Mouse (Mus musculus) hindbrain, embryonic 11.5 days (tissue): Measurements from ENCODE around the gene Polr1b. TPM values are rescaled to one million over a fixed set of nuclear protein-coding genes. Genes with fewer than 3 reads are reported as not detected.

Experiments used
- ATAC-seq: fragments of 200-750 bp; cut with Nextera tagmentation; 2 replicates; pipeline ENCODE4 v1.8.0; 2017; ENCODE audit warnings: mild to moderate bottlenecking, moderate TSS enrichment, moderate library complexity; ENCODE audit not compliant: low FRiP score
- DNase-seq: peaks from one replicate; pipeline ENCODE4 v3.0.0-alpha.2; 2015; ENCODE audit warnings: low spot score
- H3K27ac ChIP-seq: fragments of 300-500 bp; sonication (generic); 2 replicates; pipeline ENCODE4 v1.5.1; 2014; ENCODE audit warnings: mild to moderate bottlenecking, low read depth, low read length
- H3K27me3 ChIP-seq: fragments of 300-500 bp; sonication (generic); 2 replicates; pipeline ENCODE4 v1.6.1; 2014; ENCODE audit warnings: mild to moderate bottlenecking, low read length, moderate library complexity, mixed read lengths; ENCODE audit not compliant: control insufficient read depth, insufficient read depth
- H3K36me3 ChIP-seq: fragments of 300-500 bp; sonication (generic); 2 replicates; pipeline ENCODE4 v1.6.1; 2014; ENCODE audit warnings: mild to moderate bottlenecking, low read length, moderate library complexity, mixed read lengths; ENCODE audit not compliant: control insufficient read depth, insufficient read depth
- H3K4me1 ChIP-seq: fragments of 300-500 bp; sonication (generic); replicated peaks from 2 replicates; pipeline ENCODE4 v1.6.1; 2014; ENCODE audit warnings: low read length, mixed read lengths; ENCODE audit not compliant: control insufficient read depth, insufficient read depth
- H3K4me2 ChIP-seq: fragments of 300-500 bp; sonication (generic); replicated peaks from 2 replicates; pipeline ENCODE4 v1.6.1; 2014; ENCODE audit warnings: mild to moderate bottlenecking, low read depth, low read length
- H3K4me3 ChIP-seq: fragments of 300-500 bp; sonication (generic); 2 replicates; pipeline ENCODE4 v1.5.1; 2014; ENCODE audit warnings: low read depth, low read length
- H3K9ac ChIP-seq: fragments of 300-500 bp; sonication (generic); 2 replicates; pipeline ENCODE4 v1.6.1; 2014; ENCODE audit warnings: low read depth, low read length
- H3K9me3 ChIP-seq: fragments of 300-500 bp; sonication (generic); 2 replicates; pipeline ENCODE4 v1.6.1; 2016; ENCODE audit warnings: low read length; ENCODE audit not compliant: control insufficient read depth
- WGBS: fragments of 180-500 bp; shearing (Covaris S2); extraction: QIAGEN DNeasy Blood & Tissue Kit; methylation state at CpG from one replicate; pipeline ENCODE4 v1.1.7; 2014; 5-methylcytosine and 5-hydroxymethylcytosine counted together
- polyA plus RNA-seq: library from polyadenylated mRNA; unstranded; fragments of >200 nt; fragmentation: Nextera tagmentation; extraction: Ambion mirVana; gene quantifications from 2 replicates; pipeline ENCODE4 v1.2.1, GENCODE M21; 2014

The Polr1b gene
- polyA plus RNA-seq, 1 experiment from 2014 or later, result 19.7 TPM

- ATAC-seq (no peak), DNase-seq (no peak)
- Histone ChIP-seq H3K36me3 (no peaks in the 10 kb centered on the region), H3K27ac (no peak overlapping the region), H3K27me3 (no peaks in the 10 kb centered on the region), H3K4me2 (no peak overlapping the region), H3K9ac (no peak overlapping the region), H3K9me3 (no peaks in the 10 kb centered on the region), H3K4me1 (no peaks in the 10 kb centered on the region), H3K4me3 (no peak overlapping the region)
- 95% methylated on average over 12 of the region's 12 CpGs for WGBS
Observed at GRCm38 (mm10) chr2:129092810-129093209, 8.0 kb upstream of the Polr1b start.

GRCm38 (mm10) chr2:129093926-129094724, 6.7 kb upstream of the Polr1b start:
- no peak overlapping the region for H3K27ac ChIP-seq
- no peak overlapping the region for H3K4me2 ChIP-seq
- H3K36me3 ChIP-seq, result no peaks in the 10 kb centered on the region
- no peak overlapping the region for H3K4me3 ChIP-seq
- ATAC-seq (no peak), DNase-seq (no peak)
- H3K4me1 ChIP-seq, result no peaks in the 10 kb centered on the region
- H3K27me3 ChIP-seq, result no peaks in the 10 kb centered on the region
- H3K9me3 ChIP-seq, result no peaks in the 10 kb centered on the region
- no peak overlapping the region for H3K9ac ChIP-seq
- 91% methylated on average over 18 of the region's 18 CpGs for WGBS

- Histone ChIP-seq H3K27me3 (no peaks in the 10 kb centered on the region), H3K27ac (no peak overlapping the region), H3K9me3 (no peaks in the 10 kb centered on the region), H3K4me3 (no peak overlapping the region), H3K4me2 (no peak overlapping the region), H3K4me1 (no peaks in the 10 kb centered on the region), H3K9ac (no peak overlapping the region), H3K36me3 (peaks cover 12% of the 10 kb centered on the region; the same call in 1 of the 2 replicates)
- DNase-seq (no peak), ATAC-seq (no peak)
- WGBS, result 94% methylated on average over 5 of the region's 5 CpGs
Observed at GRCm38 (mm10) chr2:129112924-129113323, 12.1 kb downstream of the Polr1b start.

- peaks cover 22% of the 10 kb centered on the region; the same call in 1 of the 2 replicates for H3K36me3 ChIP-seq
Observed at GRCm38 (mm10) chr2:129115706-129116367, 15.0 kb downstream of the Polr1b start.

GRCm38 (mm10) chr2:129116368-129116739, 15.6 kb downstream of the Polr1b start:
- Histone ChIP-seq H3K27ac (no peak overlapping the region), H3K4me1 (no peaks in the 10 kb centered on the region), H3K4me3 (no peak overlapping the region), H3K36me3 (peaks cover 22% of the 10 kb centered on the region; the same call in 1 of the 2 replicates), H3K9me3 (no peaks in the 10 kb centered on the region), H3K27me3 (no peaks in the 10 kb centered on the region), H3K9ac (no peak overlapping the region), H3K4me2 (no peak overlapping the region)
- no peak for ATAC-seq
- WGBS, result 93% methylated on average over 1 of the region's 1 CpGs
- no peak for DNase-seq

More at GRCm38 (mm10) chr2:129115706-129116367, 15.0 kb downstream of the Polr1b start:
- H3K4me3 ChIP-seq, result no peak overlapping the region
- ATAC-seq, result no peak
- no peak overlapping the region for H3K4me2 ChIP-seq
- no peaks in the 10 kb centered on the region for H3K9me3 ChIP-seq
- WGBS, result 92% methylated on average over 9 of the region's 9 CpGs
- H3K27me3 ChIP-seq, result no peaks in the 10 kb centered on the region
- DNase-seq, result no peak
- H3K9ac ChIP-seq, result no peak overlapping the region
- no peak overlapping the region for H3K27ac ChIP-seq
- H3K4me1 ChIP-seq, result no peaks in the 10 kb centered on the region

- DNase-seq (no peak), ATAC-seq (no peak)
- no peak overlapping the region for H3K4me2 ChIP-seq
- 96% methylated on average over 12 of the region's 12 CpGs for WGBS
- H3K36me3 ChIP-seq, result peaks cover 22% of the 10 kb centered on the region; the same call in 1 of the 2 replicates
- H3K9ac ChIP-seq, result no peak overlapping the region
- H3K27me3 ChIP-seq, result no peaks in the 10 kb centered on the region
- no peak overlapping the region for H3K27ac ChIP-seq
- H3K9me3 ChIP-seq, result no peaks in the 10 kb centered on the region
- H3K4me1 ChIP-seq, result no peaks in the 10 kb centered on the region
- H3K4me3 ChIP-seq, result no peak overlapping the region
Observed at GRCm38 (mm10) chr2:129118061-129118460, 17.3 kb downstream of the Polr1b start.

- ATAC-seq (no peak), DNase-seq (no peak)
- Histone ChIP-seq H3K27me3 (no peaks in the 10 kb centered on the region), H3K4me1 (no peaks in the 10 kb centered on the region), H3K36me3 (peaks cover 18% of the 10 kb centered on the region; the same call in 1 of the 2 replicates), H3K4me2 (no peak overlapping the region), H3K9ac (no peak overlapping the region), H3K4me3 (no peak overlapping the region), H3K9me3 (no peaks in the 10 kb centered on the region), H3K27ac (no peak overlapping the region)
- WGBS, result 94% methylated on average over 8 of the region's 8 CpGs
Observed at GRCm38 (mm10) chr2:129121986-129122385, 21.2 kb downstream of the Polr1b start.

GRCm38 (mm10) chr2:129129412-129129929, 28.7 kb downstream of the Polr1b start, which contains the start of gene Chchd5:
TSS of gene Chchd5 (plus strand) at chr2:129129700.
- WGBS, result 1% methylated on average over 35 of the region's 35 CpGs
- Histone ChIP-seq H3K4me3 (peak within 1 kb of the TSS; percentile 71), H3K27ac (peak within 1 kb of the TSS; percentile 72), H3K27me3 (no peaks in the 10 kb centered on the region), H3K4me1 (0 out of 2 replicates have a peak, but pooled peaks cover 3% of the 10 kb centered on the region), H3K36me3 (peaks cover 13% of the 10 kb centered on the region; the same call in 1 of the 2 replicates), H3K9ac (peak within 1 kb of the TSS; percentile 80), H3K4me2 (peak within 1 kb of the TSS; percentile 74), H3K9me3 (no peaks in the 10 kb centered on the region)
- ATAC-seq (peak; percentile 100), DNase-seq (peak; percentile 92)
